14 mouse cellular contexts compared by ENCODE assay signal in genomic region chr7:28950346-28951037, GRCm38 (mm10). TPM values are rescaled to one million over a fixed set of nuclear protein-coding genes. Genes with fewer than 3 reads are reported as not detected.
A peak's percentile ranks its signal among the peaks of the same experiment; 100 is the strongest.
DNase-seq lines count a peak whose midpoint lies in the region; ATAC-seq lines count a peak whose summit lies in the region.
"Had no signal": no experiment of that assay in that cellular context is flagged by ENCODE, and none has a peak within 500 bp of the region (broad histone marks: within the 10 kb centered on the region; RNA-seq: fewer than 3 reads in every experiment).

No protein-coding gene starts in this region.

- intact Hi-C loops in heart, postnatal 14 days (cut with DNase I) = no loop called here

- no peak for ATAC-seq in heart, embryonic 15.5 days (replicated peaks; ENCODE audit: insufficient number of reproducible peaks, insufficient read depth, low FRiP score, low read depth)
- no peak for ATAC-seq in lung, embryonic 16.5 days (ENCODE audit: low read depth)
- no peak for ATAC-seq in limb, embryonic 13.5 days (ENCODE audit: low FRiP score, low read depth)
- ATAC-seq: forebrain, embryonic 16.5 days; midbrain, embryonic 16.5 days had no signal

- 86% methylated on average over 10 of the region's 10 CpGs for WGBS in heart, embryonic 15.5 days
- 75% methylated on average over 10 of the region's 10 CpGs for WGBS in lung, embryonic 16.5 days
- 60% methylated on average over 10 of the region's 10 CpGs for WGBS in limb, embryonic 13.5 days

- no peak overlapping the region for H3K4me3 ChIP-seq in heart, embryonic 15.5 days
- H3K4me3 ChIP-seq in lung, embryonic 16.5 days (ENCODE audit: low read length) = no peak overlapping the region
- H3K4me3 ChIP-seq in limb, embryonic 13.5 days = no peak overlapping the region

- no peaks in the 10 kb centered on the region for H3K27me3 ChIP-seq in heart, embryonic 15.5 days
- no peaks in the 10 kb centered on the region for H3K27me3 ChIP-seq in lung, embryonic 16.5 days (ENCODE audit: control insufficient read depth, insufficient read depth, low read depth, low read length)
- no peaks in the 10 kb centered on the region for H3K27me3 ChIP-seq in limb, embryonic 13.5 days

- no peak overlapping the region for H3K9ac ChIP-seq in heart, embryonic 15.5 days
- no peak overlapping the region for H3K9ac ChIP-seq in lung, embryonic 16.5 days (ENCODE audit: low read length)
- H3K9ac ChIP-seq in limb, embryonic 13.5 days = no peak overlapping the region
- H3K9ac ChIP-seq: liver, embryonic 14.5 days had no signal

- no peaks in the 10 kb centered on the region for H3K9me3 ChIP-seq in heart, embryonic 15.5 days (replicated peaks)
- H3K9me3 ChIP-seq in lung, embryonic 16.5 days (ENCODE audit: control insufficient read depth, low read length) = no peaks in the 10 kb centered on the region
- H3K9me3 ChIP-seq in limb, embryonic 13.5 days = no peaks in the 10 kb centered on the region

- H3K27ac ChIP-seq in heart, embryonic 15.5 days = peak overlapping the region; percentile 97
- peak overlapping the region; percentile 63 for H3K27ac ChIP-seq in lung, embryonic 16.5 days (ENCODE audit: low read length)
- peak overlapping the region; percentile 94 for H3K27ac ChIP-seq in limb, embryonic 13.5 days
- H3K27ac ChIP-seq: liver, embryonic 14.5 days had no signal

- H3K4me1 ChIP-seq in heart, embryonic 15.5 days (replicated peaks) = peaks cover 97% of the 10 kb centered on the region
- H3K4me1 ChIP-seq in lung, embryonic 16.5 days (replicated peaks; ENCODE audit: control insufficient read depth, insufficient read depth, low read length) = peaks cover 93% of the 10 kb centered on the region
- peaks cover 99% of the 10 kb centered on the region for H3K4me1 ChIP-seq in limb, embryonic 13.5 days

- no peak overlapping the region for H3K4me2 ChIP-seq in heart, embryonic 15.5 days
- H3K4me2 ChIP-seq in lung, embryonic 16.5 days (ENCODE audit: low read depth, low read length) = no peak overlapping the region
- H3K4me2 ChIP-seq in limb, embryonic 13.5 days (replicated peaks) = no peak overlapping the region

- no peaks in the 10 kb centered on the region for H3K36me3 ChIP-seq in heart, embryonic 15.5 days
- H3K36me3 ChIP-seq in lung, embryonic 16.5 days (ENCODE audit: control insufficient read depth, insufficient read depth, low read length) = 0 out of 2 replicates have a peak, but pooled peaks cover 2% of the 10 kb centered on the region
- H3K36me3 ChIP-seq in limb, embryonic 13.5 days = peaks cover 4% of the 10 kb centered on the region; the same call in 1 of the 2 replicates

- DNase-seq in heart, postnatal 14 days = no peak
- DNase-seq in lung, adult 18-20 months = no peak
- DNase-seq in adrenal gland, postnatal 10 days = no peak
- DNase-seq in embryo, embryonic 10.5 days (ENCODE audit: low spot score) = no peak
- DNase-seq: adrenal gland, postnatal 25 days; cerebellum, postnatal 36 days; gastrocnemius, postnatal 10 days; kidney, adult 11 months had no signal

RNA-seq across cellular contexts. Expression of gene Actn4, which starts 11.6 kb away (rescaled TPM):
- polyA plus RNA-seq in heart, embryonic 15.5 days (2015; fragmentation: Nextera tagmentation; extraction: Ambion mirVana) = 236 and 281 TPM in 2 replicates
- 100 to 1,000 TPM; 110 to 127 TPM for total RNA-seq in heart, postnatal 14 days (2021)
- 313 and 319 TPM in 2 replicates for polyA plus RNA-seq in lung, embryonic 16.5 days (2015; fragmentation: Nextera tagmentation; extraction: Ambion mirVana)
- 270 and 300 TPM in 2 replicates for polyA plus RNA-seq in limb, embryonic 13.5 days (2015; fragmentation: Nextera tagmentation; extraction: Ambion mirVana)
- 100 to 1,000 TPM; 236 to 261 TPM for total RNA-seq in adrenal gland, postnatal 10 days (2021)

RNA-seq across cellular contexts. Expression of gene Eif3k, which starts 31.2 kb away (rescaled TPM):
- 239 and 261 TPM in 2 replicates for polyA plus RNA-seq in heart, embryonic 15.5 days (2015; fragmentation: Nextera tagmentation; extraction: Ambion mirVana)
- total RNA-seq in heart, postnatal 14 days (2021) = 100 to 1,000 TPM; 157 to 159 TPM
- 366 and 367 TPM in 2 replicates for polyA plus RNA-seq in lung, embryonic 16.5 days (2015; fragmentation: Nextera tagmentation; extraction: Ambion mirVana)
- 422 and 454 TPM in 2 replicates for polyA plus RNA-seq in limb, embryonic 13.5 days (2015; fragmentation: Nextera tagmentation; extraction: Ambion mirVana)
- total RNA-seq in adrenal gland, postnatal 10 days (2021) = 100 to 1,000 TPM; 240 to 250 TPM

RNA-seq across cellular contexts. Expression of gene Map4k1, which starts 31.4 kb away (rescaled TPM):
- polyA plus RNA-seq in heart, embryonic 15.5 days (2015; fragmentation: Nextera tagmentation; extraction: Ambion mirVana) = 2.8 and 7.6 TPM in 2 replicates
- 1 to 10 TPM in 1 of 2 experiments, under 1 TPM in 1; 0.96 to 2.4 TPM for total RNA-seq in heart, postnatal 14 days (2021)
- polyA plus RNA-seq in lung, embryonic 16.5 days (2015; fragmentation: Nextera tagmentation; extraction: Ambion mirVana) = 8.9 and 10.7 TPM in 2 replicates
- polyA plus RNA-seq in limb, embryonic 13.5 days (2015; fragmentation: Nextera tagmentation; extraction: Ambion mirVana) = 9.5 and 10.0 TPM in 2 replicates
- total RNA-seq in adrenal gland, postnatal 10 days (2021) = 1 to 10 TPM; 3.3 to 4.9 TPM
